Mouse (Mus musculus): ENCODE data around the gene Gm42906.

DNA sequence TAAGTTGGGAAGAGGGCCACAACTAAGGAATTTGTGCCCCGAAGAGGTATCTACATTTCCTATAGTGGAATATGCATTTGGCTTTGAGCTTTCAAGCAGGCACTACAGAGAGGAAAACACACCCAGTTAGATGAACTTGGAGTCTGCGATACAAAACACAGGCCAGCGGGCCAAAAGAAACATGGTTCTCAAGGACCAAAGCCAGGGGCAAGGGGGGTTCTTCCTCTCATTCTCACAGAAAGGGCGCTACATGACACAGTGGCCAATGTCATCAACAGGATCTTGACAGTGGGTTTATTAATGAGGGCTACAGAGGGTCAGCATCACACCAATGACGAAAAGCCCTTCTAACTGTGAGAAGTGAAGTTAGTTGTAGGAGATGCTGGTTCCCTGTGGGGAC is 370.2 kb downstream of the Gm42906 start:
- TF ChIP-seq EP300 (optimal IDR thresholded peaks at IDR 0.05) (no peak), CTCF (IDR thresholded peaks at IDR 0.05; ENCODE audit: low read depth) (no peak)

All from stomach, postnatal 0 days (tissue).